Mouse (Mus musculus): ENCODE results near the gene Opn1sw.
"Not testable (repeated sequence)": the region's sequence is repeated elsewhere in the genome, so short reads cannot be mapped to it uniquely, and the experiment has no call there.

The Opn1sw gene

DNA sequence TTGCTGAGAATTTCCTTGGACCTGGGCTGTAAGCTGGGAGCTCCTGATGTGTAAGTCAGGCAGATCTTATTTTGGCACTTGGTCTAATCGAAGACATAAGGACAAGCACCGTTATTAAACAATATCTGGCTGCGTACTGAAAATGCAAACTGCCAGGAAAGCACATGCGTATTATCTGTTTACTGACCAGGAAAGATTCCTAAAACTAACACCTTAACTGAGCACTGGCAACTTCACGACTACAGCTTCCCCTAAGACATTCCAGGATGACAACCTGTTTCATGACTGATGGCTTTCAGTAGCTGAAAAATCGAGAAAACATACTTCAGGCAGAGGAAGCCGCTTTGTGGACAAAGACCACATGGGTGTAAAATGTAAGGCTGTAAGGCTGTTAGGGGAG is 41.1 kb downstream of the Opn1sw start:
- no peak for DNase-seq (ENCODE audit: low read depth, low spot score)

- not testable (repeated sequence) for DNase-seq (ENCODE audit: low read depth, low spot score)
These were observed 41.8 kb downstream of the Opn1sw start for GRCm38 (mm10) chr6:29346512-29346911.

DNA sequence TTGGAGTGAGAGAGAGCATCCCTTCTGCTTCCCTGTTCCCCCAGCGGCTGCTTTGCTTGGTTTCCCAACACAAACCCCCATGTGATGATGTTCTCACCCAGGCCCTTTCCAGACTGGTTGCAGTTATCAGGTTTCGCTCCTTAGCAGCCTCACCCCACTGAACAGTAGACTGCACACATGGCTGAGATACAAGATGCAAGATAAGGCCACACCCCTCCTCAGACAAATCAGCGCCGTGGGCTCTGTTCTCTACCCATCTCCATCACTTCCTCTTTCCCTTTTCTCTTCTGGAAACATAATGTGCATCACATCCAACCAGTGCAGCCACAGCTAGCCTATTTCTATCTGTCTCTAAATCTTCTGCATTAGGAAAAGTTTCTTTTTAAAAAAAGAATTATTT is 58.8 kb downstream of the Opn1sw start:
- DNase-seq (ENCODE audit: low read depth, low spot score) = no peak

DNA sequence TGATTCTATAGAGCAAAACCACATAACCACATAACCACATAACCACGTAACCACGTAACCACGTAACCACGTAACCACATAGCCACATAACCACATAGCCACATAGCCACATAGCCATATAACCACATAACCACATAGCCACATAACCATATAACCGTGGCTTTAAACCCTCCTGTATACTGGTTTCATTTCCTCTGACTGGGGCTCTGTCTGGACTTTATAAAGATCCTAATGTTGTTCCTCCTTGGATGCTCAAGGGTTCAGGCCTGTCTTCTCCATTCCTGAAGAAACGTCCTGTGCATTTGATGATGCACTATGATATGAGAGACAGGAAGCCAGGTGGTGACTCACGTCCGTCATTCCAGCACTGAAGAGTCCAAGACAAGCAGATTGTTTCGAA is 61.3 kb downstream of the Opn1sw start:
- DNase-seq (ENCODE audit: low read depth, low spot score) = no peak

All from retina, postnatal 7 days (tissue).